Mouse (Mus musculus): ENCODE data around the gene Sfta2. TPM values are rescaled to one million over a fixed set of nuclear protein-coding genes. Genes with fewer than 3 reads are reported as not detected.

The Sfta2 gene
- polyA plus RNA-seq, 1 experiment from 2014 or later = not detected

GRCm38 (mm10) chr17:35665957-35666515, 64.7 kb downstream of the Sfta2 start:
- WGBS = 84% methylated on average over 17 of the region's 17 CpGs
- Histone ChIP-seq H3K9me3 (replicated peaks) (no peaks in the 10 kb centered on the region), H3K4me3 (no peak overlapping the region), H3K4me1 (peaks cover 18% of the 10 kb centered on the region), H3K4me2 (replicated peaks) (peak overlapping the region; percentile 92), H3K27me3 (no peaks in the 10 kb centered on the region), H3K9ac (no peak overlapping the region), H3K36me3 (peaks cover 24% of the 10 kb centered on the region), H3K27ac (no peak overlapping the region)
- no peak for ATAC-seq (ENCODE audit: low FRiP score)

GRCm38 (mm10) chr17:35666851-35667256, 65.5 kb downstream of the Sfta2 start:
- peak overlapping the region; percentile 92 for H3K4me2 ChIP-seq (replicated peaks)
- peak; percentile 66 for ATAC-seq (ENCODE audit: low FRiP score)
- peak overlapping the region; percentile 87 for H3K9ac ChIP-seq
- peak overlapping the region; percentile 74 for H3K4me3 ChIP-seq
- H3K9me3 ChIP-seq (replicated peaks) = no peaks in the 10 kb centered on the region
- H3K36me3 ChIP-seq = peaks cover 16% of the 10 kb centered on the region
- no peaks in the 10 kb centered on the region for H3K27me3 ChIP-seq
- peak overlapping the region; percentile 88 for H3K27ac ChIP-seq
- H3K4me1 ChIP-seq = peaks cover 18% of the 10 kb centered on the region
- WGBS = 2% methylated on average over 13 of the region's 13 CpGs

- H3K4me3 ChIP-seq = peak within 1 kb of the TSS; percentile 74
- WGBS = under 1% methylated on average over 61 of the region's 61 CpGs
- H3K27me3 ChIP-seq = no peaks in the 10 kb centered on the region
- peak within 1 kb of the TSS; percentile 92 for H3K4me2 ChIP-seq (replicated peaks)
- peak; percentile 92 for ATAC-seq (ENCODE audit: low FRiP score)
- H3K9ac ChIP-seq = peak within 1 kb of the TSS; percentile 87
- peak within 1 kb of the TSS; percentile 88 for H3K27ac ChIP-seq
- peaks cover 15% of the 10 kb centered on the region for H3K36me3 ChIP-seq
- H3K4me1 ChIP-seq = peaks cover 18% of the 10 kb centered on the region
- no peaks in the 10 kb centered on the region for H3K9me3 ChIP-seq (replicated peaks)
Observed at GRCm38 (mm10) chr17:35667334-35668065, 66.2 kb downstream of the Sfta2 start, which contains the start of gene Vars2. TSS of gene Vars2 (minus strand) at chr17:35667592.

- H3K9me3 ChIP-seq (replicated peaks) = no peaks in the 10 kb centered on the region
- H3K4me3 ChIP-seq = no peak overlapping the region
- no peak for ATAC-seq (ENCODE audit: low FRiP score)
Observed at GRCm38 (mm10) chr17:35669731-35670130, 68.4 kb downstream of the Sfta2 start.

GRCm38 (mm10) chr17:35671846-35672245, 70.5 kb downstream of the Sfta2 start:
- WGBS = 89% methylated on average over 6 of the region's 6 CpGs
- Histone ChIP-seq H3K4me1 (peaks cover 15% of the 10 kb centered on the region), H3K27me3 (no peaks in the 10 kb centered on the region), H3K4me3 (no peak overlapping the region), H3K9ac (no peak overlapping the region), H3K9me3 (replicated peaks) (no peaks in the 10 kb centered on the region), H3K27ac (no peak overlapping the region), H3K4me2 (replicated peaks) (no peak overlapping the region), H3K36me3 (no peaks in the 10 kb centered on the region)
- ATAC-seq (ENCODE audit: low FRiP score) = no peak

More at GRCm38 (mm10) chr17:35669731-35670130, 68.4 kb downstream of the Sfta2 start:
- Histone ChIP-seq H3K27ac (no peak overlapping the region), H3K4me2 (replicated peaks) (no peak overlapping the region), H3K27me3 (no peaks in the 10 kb centered on the region), H3K36me3 (0 out of 2 replicates have a peak, but pooled peaks cover 3% of the 10 kb centered on the region), H3K4me1 (peaks cover 26% of the 10 kb centered on the region), H3K9ac (no peak overlapping the region)
- WGBS = 89% methylated on average over 9 of the region's 9 CpGs

GRCm38 (mm10) chr17:35672527-35672926, 71.2 kb downstream of the Sfta2 start:
- Histone ChIP-seq H3K4me1 (peaks cover 13% of the 10 kb centered on the region), H3K4me3 (no peak overlapping the region), H3K9ac (no peak overlapping the region), H3K36me3 (no peaks in the 10 kb centered on the region), H3K27me3 (no peaks in the 10 kb centered on the region), H3K27ac (no peak overlapping the region), H3K9me3 (replicated peaks) (no peaks in the 10 kb centered on the region), H3K4me2 (replicated peaks) (peak overlapping the region; percentile 84; the same call in 1 of the 2 replicates)
- WGBS = 94% methylated on average over 6 of the region's 6 CpGs
- ATAC-seq (ENCODE audit: low FRiP score) = no peak

GRCm38 (mm10) chr17:35673416-35674035, 72.2 kb downstream of the Sfta2 start, which contains the start of gene Gtf2h4:
TSS of gene Gtf2h4 (minus strand) at chr17:35673739.
- peak; percentile 96 for ATAC-seq (ENCODE audit: low FRiP score)
- H3K4me3 ChIP-seq = peak within 1 kb of the TSS; percentile 67
- H3K27ac ChIP-seq = 0 out of 2 replicates have a peak within 1 kb of the TSS, but pooled peaks have one; percentile 35
- no peaks in the 10 kb centered on the region for H3K27me3 ChIP-seq
- H3K9me3 ChIP-seq (replicated peaks) = no peaks in the 10 kb centered on the region
- WGBS = 1% methylated on average over 23 of the region's 23 CpGs
- H3K36me3 ChIP-seq = no peaks in the 10 kb centered on the region
- H3K4me1 ChIP-seq = peaks cover 7% of the 10 kb centered on the region
- H3K4me2 ChIP-seq (replicated peaks) = peak within 1 kb of the TSS; percentile 84
- H3K9ac ChIP-seq = peak within 1 kb of the TSS; percentile 87

- Histone ChIP-seq H3K36me3 (peaks cover 54% of the 10 kb centered on the region), H3K4me1 (peaks cover 4% of the 10 kb centered on the region), H3K27ac (peak overlapping the region; percentile 18; the same call in 1 of the 2 replicates), H3K4me2 (replicated peaks) (no peak overlapping the region), H3K4me3 (no peak overlapping the region), H3K9ac (no peak overlapping the region), H3K9me3 (replicated peaks) (no peaks in the 10 kb centered on the region), H3K27me3 (no peaks in the 10 kb centered on the region)
- no peak for ATAC-seq (ENCODE audit: low FRiP score)
- 30% methylated on average over 6 of the region's 6 CpGs for WGBS
Observed at GRCm38 (mm10) chr17:35680591-35680990, 79.2 kb downstream of the Sfta2 start.

- H3K36me3 ChIP-seq = peaks cover 68% of the 10 kb centered on the region
- H3K4me2 ChIP-seq (replicated peaks) = no peak overlapping the region
- peaks cover 9% of the 10 kb centered on the region for H3K4me1 ChIP-seq
- peak overlapping the region; percentile 43 for H3K9ac ChIP-seq
- no peak for ATAC-seq (ENCODE audit: low FRiP score)
- H3K27ac ChIP-seq = no peak overlapping the region
- H3K9me3 ChIP-seq (replicated peaks) = no peaks in the 10 kb centered on the region
- H3K4me3 ChIP-seq = no peak overlapping the region
- H3K27me3 ChIP-seq = no peaks in the 10 kb centered on the region
- 81% methylated on average over 13 of the region's 13 CpGs for WGBS
Observed at GRCm38 (mm10) chr17:35681986-35682385, 80.6 kb downstream of the Sfta2 start.

- no peaks in the 10 kb centered on the region for H3K9me3 ChIP-seq (replicated peaks)
- 0 out of 2 replicates have a peak overlapping the region, but pooled peaks have one; percentile 11 for H3K9ac ChIP-seq
- peak; percentile 15; the same call in 1 of the 2 replicates for ATAC-seq (ENCODE audit: low FRiP score)
- peaks cover 98% of the 10 kb centered on the region for H3K36me3 ChIP-seq
- no peak overlapping the region for H3K4me2 ChIP-seq (replicated peaks)
- no peak overlapping the region for H3K4me3 ChIP-seq
- 61% methylated on average over 9 of the region's 9 CpGs for WGBS
- 0 out of 2 replicates have a peak overlapping the region, but pooled peaks have one; percentile 36 for H3K27ac ChIP-seq
- H3K4me1 ChIP-seq = peaks cover 9% of the 10 kb centered on the region
- H3K27me3 ChIP-seq = no peaks in the 10 kb centered on the region
Observed at GRCm38 (mm10) chr17:35685061-35685460, 83.7 kb downstream of the Sfta2 start.

GRCm38 (mm10) chr17:35688347-35689175, 87.2 kb downstream of the Sfta2 start:
- Histone ChIP-seq H3K27me3 (no peaks in the 10 kb centered on the region), H3K4me3 (no peak overlapping the region), H3K36me3 (peaks cover 100% of the 10 kb centered on the region), H3K9ac (no peak overlapping the region), H3K9me3 (replicated peaks) (no peaks in the 10 kb centered on the region), H3K4me1 (peaks cover 9% of the 10 kb centered on the region), H3K4me2 (replicated peaks) (no peak overlapping the region), H3K27ac (no peak overlapping the region)
- no peak for ATAC-seq (ENCODE audit: low FRiP score)
- 91% methylated on average over 25 of the region's 25 CpGs for WGBS

Measured in hindbrain, embryonic 12.5 days (tissue).